Mouse (Mus musculus) megakaryocyte, embryonic 14.5 days (primary cell): ENCODE results near the gene Grap.

ENCODE experiments used
- FLI1 ChIP-seq: IDR thresholded peaks from 2 replicates; pipeline ENCODE4 v1.6.1; 2012; ENCODE audit warnings: low read length, inconsistent platforms, mixed read lengths
- GATA1 ChIP-seq: IDR thresholded peaks from 3 replicates; pipeline ENCODE4 v1.6.1; 2012; ENCODE audit warnings: mixed read lengths, low read length, inconsistent platforms, borderline replicate concordance

DNA sequence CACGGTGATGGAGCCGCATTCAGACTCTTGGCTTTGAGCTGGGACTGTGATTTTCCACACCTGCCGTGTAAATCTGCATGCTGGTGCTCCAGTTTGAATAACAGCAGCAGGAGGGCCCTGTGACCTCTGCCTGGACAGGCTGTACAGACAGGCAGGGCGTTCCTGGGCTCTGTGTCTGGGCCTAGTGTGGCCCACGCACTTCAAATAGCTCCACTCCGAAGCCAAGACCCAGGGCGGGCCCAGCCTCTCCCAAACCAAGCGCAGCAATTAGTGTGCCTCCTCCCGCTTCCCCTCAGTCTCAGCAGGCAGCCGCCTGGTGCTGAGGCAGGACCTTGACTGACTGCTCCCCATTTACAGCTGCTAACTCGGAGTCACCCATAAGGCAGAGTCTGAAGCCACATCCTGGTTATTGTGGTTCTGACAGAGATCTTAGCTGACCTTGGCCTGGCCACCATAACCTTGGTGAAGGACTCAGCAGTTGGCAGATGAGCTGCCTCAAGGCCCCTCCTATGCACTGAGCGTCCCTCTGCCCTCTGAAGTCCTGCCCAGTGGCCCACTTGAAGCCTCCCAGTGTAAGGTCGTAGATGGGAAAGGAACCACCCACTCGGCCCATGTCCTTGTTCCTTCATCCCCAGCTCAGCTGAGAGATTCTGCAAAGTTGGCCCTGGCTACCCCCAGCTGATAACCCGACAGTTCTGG is 60.2 kb downstream of the Grap start:
- TF ChIP-seq GATA1 (no peak), FLI1 (no peak)
